Mouse (Mus musculus): Measurements from ENCODE around the gene Gm20767. TPM values are rescaled to one million over a fixed set of nuclear protein-coding genes. Genes with fewer than 3 reads are reported as not detected.

Gene Gm20767
- not detected in 2 replicates for polyA plus RNA-seq (2015; fragmentation: Nextera tagmentation; extraction: Ambion mirVana)

GRCm38 (mm10) chr13:120139946-120140345, at the start of gene Gm20767:
TSS of gene Gm20767 (plus strand) at chr13:120140246.

GRCm38 (mm10) chr13:120172133-120172532, 32.1 kb downstream of the Gm20767 start, which contains the start of gene Gm21818:
TSS of gene Gm21818 (plus strand) at chr13:120172433.

Other genes with a start within 250 kb of the Gm20767 start
- gene Tcstv1, start 245.5 kb upstream of the Gm20767 start, polyA plus RNA-seq (2015; fragmentation: Nextera tagmentation; extraction: Ambion mirVana), result not detected in 2 replicates
- not detected in 2 replicates for gene Gm21761, start 211.0 kb upstream of the Gm20767 start, polyA plus RNA-seq (2015; fragmentation: Nextera tagmentation; extraction: Ambion mirVana)
- gene B020031M17Rik, start 189.4 kb upstream of the Gm20767 start, polyA plus RNA-seq (2015; fragmentation: Nextera tagmentation; extraction: Ambion mirVana), result not detected in 2 replicates
- gene Gm36079, start 113.2 kb upstream of the Gm20767 start, polyA plus RNA-seq (2015; fragmentation: Nextera tagmentation; extraction: Ambion mirVana), result not detected in 2 replicates
- 0.17 and 0.54 TPM in 2 replicates for gene Gm21188, start 88.1 kb upstream of the Gm20767 start, polyA plus RNA-seq (2015; fragmentation: Nextera tagmentation; extraction: Ambion mirVana)
- gene Gm21818, start 32.2 kb downstream of the Gm20767 start, polyA plus RNA-seq (2015; fragmentation: Nextera tagmentation; extraction: Ambion mirVana), result not detected in 2 replicates
- not detected in 2 replicates for gene Gm21762, start 75.7 kb downstream of the Gm20767 start, polyA plus RNA-seq (2015; fragmentation: Nextera tagmentation; extraction: Ambion mirVana)
- gene Gm21731, start 98.9 kb downstream of the Gm20767 start, polyA plus RNA-seq (2015; fragmentation: Nextera tagmentation; extraction: Ambion mirVana), result not detected in 2 replicates
- gene AF067061, start 122.9 kb downstream of the Gm20767 start, polyA plus RNA-seq (2015; fragmentation: Nextera tagmentation; extraction: Ambion mirVana), result not detected in 2 replicates
- 0.29 TPM in 1 of 2 replicates, not detected in the other for gene BC147527, start 160.1 kb downstream of the Gm20767 start, polyA plus RNA-seq (2015; fragmentation: Nextera tagmentation; extraction: Ambion mirVana)
- gene Tcstv3, start 176.6 kb downstream of the Gm20767 start, polyA plus RNA-seq (2015; fragmentation: Nextera tagmentation; extraction: Ambion mirVana), result not detected in 2 replicates